Mouse (Mus musculus) thymus, adult 2 months (tissue): Measurements from ENCODE around the gene Rhbdf2. TPM values are rescaled to one million over a fixed set of nuclear protein-coding genes. Genes with fewer than 3 reads are reported as not detected.
"Not testable (repeated sequence)": the region's sequence is repeated elsewhere in the genome, so short reads cannot be mapped to it uniquely, and the experiment has no call there.

ENCODE experiments used
- DNase-seq: peaks from one replicate; pipeline ENCODE4 v3.0.0; 2021
- H3K27ac ChIP-seq: fragments of 200-500 bp; 2 replicates; pipeline ENCODE4 v1.5.1; 2012; ENCODE audit warnings: low read length, control low read depth; ENCODE audit not compliant: control insufficient read depth, insufficient read depth
- H3K27me3 ChIP-seq: fragments of 200-500 bp; 2 replicates; pipeline ENCODE4 v1.6.1; 2012; ENCODE audit warnings: mild to moderate bottlenecking, low read length, moderate library complexity, mixed read lengths; ENCODE audit not compliant: control insufficient read depth, insufficient read depth
- H3K36me3 ChIP-seq: fragments of 200-500 bp; 2 replicates; pipeline ENCODE4 v1.6.1; 2012; ENCODE audit warnings: mild to moderate bottlenecking, low read length, moderate library complexity; ENCODE audit not compliant: control insufficient read depth, insufficient read depth
- H3K4me1 ChIP-seq: fragments of 200-500 bp; replicated peaks from 2 replicates; pipeline ENCODE4 v1.6.1; 2012; ENCODE audit warnings: low read length; ENCODE audit not compliant: control insufficient read depth, insufficient read depth
- H3K4me3 ChIP-seq: fragments of 200-500 bp; 2 replicates; pipeline ENCODE4 v1.5.1; 2012; ENCODE audit warnings: mild to moderate bottlenecking, low read length, control low read depth, moderate library complexity; ENCODE audit not compliant: control insufficient read depth, insufficient read depth
- CTCF ChIP-seq: fragments of 200-500 bp; IDR thresholded peaks from 2 replicates; pipeline ENCODE4 v1.5.1; 2012; ENCODE audit warnings: mild to moderate bottlenecking, control low read depth, low read length, moderate library complexity, borderline replicate concordance; ENCODE audit not compliant: control insufficient read depth, poor library complexity, insufficient read depth; ENCODE audit errors: extremely low read depth
- POLR2A ChIP-seq: fragments of 200-500 bp; IDR thresholded peaks from 2 replicates; pipeline ENCODE4 v1.6.1; 2012; ENCODE audit warnings: mild to moderate bottlenecking, low read length, control low read depth, moderate library complexity; ENCODE audit not compliant: control insufficient read depth, poor library complexity, insufficient read depth; ENCODE audit errors: extremely low read depth
- WGBS: fragments of 180-500 bp; shearing (Covaris S2); methylation state at CpG from one replicate; pipeline ENCODE4 v1.1.7; 2018; 5-methylcytosine and 5-hydroxymethylcytosine counted together
- polyA plus RNA-seq: library from polyadenylated mRNA; depleted of rRNA; stranded (reverse); fragments of >200 nt; gene quantifications from 2 replicates; pipeline ENCODE4 v1.2.3, GENCODE M21; 2012

The Rhbdf2 gene
- polyA plus RNA-seq, 1 experiment: 44.4 TPM

DNA sequence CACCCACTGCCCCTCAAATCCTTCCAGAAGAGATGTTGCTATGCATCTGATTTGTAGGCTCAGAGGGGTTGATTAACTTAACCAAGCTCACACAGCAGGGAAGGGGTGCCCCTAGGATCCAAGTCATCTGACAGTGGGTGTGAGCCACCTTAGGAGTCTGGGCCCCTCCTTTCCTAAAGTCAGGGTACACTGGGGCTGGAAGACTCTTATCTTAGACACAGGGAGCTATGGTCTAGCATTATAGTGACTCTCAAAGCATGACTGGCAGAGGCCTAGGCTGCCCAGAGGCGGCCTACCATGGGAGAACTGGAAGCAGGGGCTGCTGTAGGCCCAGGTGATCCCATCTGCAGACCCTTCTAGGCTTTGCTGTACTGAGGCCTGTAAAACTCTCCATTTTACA, 14.3 kb downstream of the Rhbdf2 start:
- TF ChIP-seq POLR2A (no peak), CTCF (no peak)
- no peaks in the 10 kb centered on the region for H3K27me3 ChIP-seq
- 89% methylated on average over 1 of the region's 1 CpGs for WGBS
- no peak for DNase-seq
- no peaks in the 10 kb centered on the region for H3K36me3 ChIP-seq
- H3K27ac ChIP-seq: no peak overlapping the region
- no peak overlapping the region for H3K4me3 ChIP-seq
- H3K4me1 ChIP-seq: peaks cover 50% of the 10 kb centered on the region

DNA sequence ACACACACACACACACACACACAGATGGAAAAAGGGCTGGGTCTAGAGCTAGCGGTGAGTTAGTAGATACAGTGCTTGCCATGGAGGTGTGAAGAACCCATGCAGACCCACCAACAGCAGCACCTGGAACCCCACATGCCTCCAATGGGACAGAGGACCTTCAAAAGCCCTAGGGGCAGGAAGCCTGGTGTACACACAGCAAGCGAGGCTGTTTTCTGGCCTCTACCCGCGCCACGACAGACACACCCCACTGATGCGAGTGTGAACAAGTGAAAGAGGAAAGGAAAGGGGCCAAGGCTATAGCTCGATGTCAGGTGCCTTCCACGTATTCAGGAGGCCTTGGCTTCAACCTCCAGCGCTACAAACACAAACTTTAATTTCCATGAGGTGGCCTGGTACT, 14.9 kb downstream of the Rhbdf2 start:
- Histone ChIP-seq H3K4me3 (no peak overlapping the region), H3K4me1 (peaks cover 50% of the 10 kb centered on the region), H3K27me3 (no peaks in the 10 kb centered on the region), H3K27ac (no peak overlapping the region), H3K36me3 (no peaks in the 10 kb centered on the region)
- 70% methylated on average over 9 of the region's 9 CpGs for WGBS
- no peak for TF ChIP-seq CTCF
- TF ChIP-seq POLR2A: no peak
- DNase-seq: no peak

DNA sequence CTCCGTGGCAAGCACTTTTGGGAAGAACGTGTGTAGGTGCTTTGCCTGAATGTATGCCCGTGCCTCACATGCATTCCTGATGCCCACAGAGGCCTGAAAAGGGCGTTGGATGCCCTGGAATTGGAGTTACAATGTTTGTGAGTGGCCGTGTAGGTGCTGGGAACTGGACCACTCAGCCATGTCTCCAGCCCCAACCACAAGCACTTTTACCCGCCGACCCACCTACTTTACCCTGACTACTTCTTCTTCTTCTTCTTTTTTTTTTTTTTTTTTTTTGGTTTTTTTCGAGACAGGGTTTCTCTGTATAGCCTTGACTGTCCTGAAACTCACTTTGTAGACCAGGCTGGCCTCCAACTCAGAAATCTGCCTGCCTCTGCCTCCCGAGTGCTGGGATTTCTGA, 15.7 kb downstream of the Rhbdf2 start:
- DNase-seq, H3K27me3 ChIP-seq, H3K36me3 ChIP-seq, H3K4me3 ChIP-seq, H3K27ac ChIP-seq: not testable (repeated sequence)
- H3K4me1 ChIP-seq: peaks cover 51% of the 10 kb centered on the region
- 65% methylated on average over 9 of the region's 9 CpGs for WGBS

DNA sequence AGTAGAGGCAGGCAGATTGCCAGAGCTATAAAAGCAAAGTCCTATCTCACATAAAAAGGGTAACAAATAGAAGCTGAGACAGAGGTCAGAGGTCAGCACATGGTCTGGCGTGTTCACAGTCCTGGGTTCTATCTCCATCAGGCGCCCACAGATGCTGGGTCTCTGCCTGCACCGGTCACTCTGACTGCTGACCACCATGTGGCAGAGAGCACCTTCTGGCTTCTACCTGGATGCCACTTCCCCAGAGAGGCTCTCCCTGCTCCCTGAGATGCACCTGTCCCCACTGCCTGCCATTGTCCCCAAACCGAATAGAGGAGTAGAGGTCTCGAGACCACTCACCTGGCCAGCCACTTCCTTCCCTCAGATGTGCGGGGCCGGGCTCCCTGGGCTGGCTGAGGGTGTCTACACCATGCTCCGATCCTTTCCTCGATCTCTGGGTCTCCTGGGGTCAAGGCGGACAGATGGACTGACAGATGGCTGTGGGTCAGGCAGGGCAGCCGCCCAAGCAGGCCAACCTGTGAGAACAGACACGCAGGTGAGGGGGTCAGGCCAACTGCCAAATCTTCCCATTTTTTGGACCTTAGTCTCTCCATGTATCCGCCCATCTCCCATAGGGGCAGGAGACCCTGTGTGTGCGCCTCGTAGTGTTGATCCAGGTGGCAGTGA, 16.7 kb downstream of the Rhbdf2 start:
- 86% methylated on average over 15 of the region's 15 CpGs for WGBS

DNA sequence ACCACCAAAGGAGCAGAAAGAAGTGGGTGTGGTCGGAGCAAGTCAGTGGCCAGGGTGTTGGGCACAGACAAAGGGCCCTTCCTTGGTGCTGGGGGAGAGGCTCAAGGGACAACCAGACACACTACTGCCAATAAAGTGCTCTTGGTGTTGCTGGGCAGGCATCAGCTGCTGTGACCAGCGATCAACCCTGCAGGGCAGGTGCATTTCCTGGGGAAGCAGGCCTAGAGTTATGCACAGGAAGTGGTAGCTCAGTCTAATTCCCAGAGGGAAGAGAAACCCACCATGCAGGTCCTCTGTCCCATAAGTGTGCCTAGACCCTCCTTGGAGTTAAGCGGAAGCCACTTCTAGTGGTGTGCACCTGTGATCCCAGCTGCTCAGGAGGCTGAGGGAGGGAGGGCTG, 19.1 kb downstream of the Rhbdf2 start:
- WGBS: 28% methylated on average over 3 of the region's 3 CpGs
- TF ChIP-seq CTCF (no peak), POLR2A (no peak)
- H3K36me3 ChIP-seq: no peaks in the 10 kb centered on the region

More for the DNA sequence above, 16.7 kb downstream of the Rhbdf2 start:
- no peaks in the 10 kb centered on the region for H3K27me3 ChIP-seq
- H3K4me3 ChIP-seq: no peak overlapping the region
- no peak overlapping the region for H3K27ac ChIP-seq
- no peaks in the 10 kb centered on the region for H3K36me3 ChIP-seq
- no peak for TF ChIP-seq POLR2A
- no peak for TF ChIP-seq CTCF
- H3K4me1 ChIP-seq: peaks cover 44% of the 10 kb centered on the region
- no peak for DNase-seq

DNA sequence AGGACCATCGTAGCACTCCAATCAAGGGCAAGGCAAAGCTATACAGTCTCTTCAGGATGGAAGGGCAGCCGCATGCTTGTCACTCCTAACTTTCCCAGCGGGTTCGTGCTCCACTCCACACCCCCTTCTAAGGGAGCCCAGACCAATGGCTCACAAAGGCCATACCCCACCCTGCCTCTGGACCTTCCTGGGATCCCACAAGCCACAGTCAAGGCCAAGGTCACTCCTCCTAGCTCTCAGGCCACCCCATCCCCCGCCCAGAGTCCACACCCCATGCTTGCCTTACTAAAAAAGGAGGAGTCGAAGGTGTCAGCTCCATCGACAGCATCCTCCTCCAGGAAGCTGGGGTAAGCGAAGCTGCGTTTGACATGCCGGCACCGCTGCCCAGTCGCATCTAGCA, 22.7 kb downstream of the Rhbdf2 start:
- Histone ChIP-seq H3K4me1 (peaks cover 31% of the 10 kb centered on the region), H3K27ac (no peak overlapping the region), H3K4me3 (no peak overlapping the region), H3K27me3 (no peaks in the 10 kb centered on the region), H3K36me3 (no peaks in the 10 kb centered on the region)
- TF ChIP-seq POLR2A (no peak), CTCF (no peak)
- WGBS: 95% methylated on average over 12 of the region's 12 CpGs
- no peak for DNase-seq

More for the DNA sequence above, 19.1 kb downstream of the Rhbdf2 start:
- Histone ChIP-seq H3K4me3 (no peak overlapping the region), H3K4me1 (peaks cover 40% of the 10 kb centered on the region), H3K27me3 (no peaks in the 10 kb centered on the region), H3K27ac (0 out of 2 replicates have a peak overlapping the region, but pooled peaks have one; percentile 5)
- DNase-seq: peak; percentile 29

DNA sequence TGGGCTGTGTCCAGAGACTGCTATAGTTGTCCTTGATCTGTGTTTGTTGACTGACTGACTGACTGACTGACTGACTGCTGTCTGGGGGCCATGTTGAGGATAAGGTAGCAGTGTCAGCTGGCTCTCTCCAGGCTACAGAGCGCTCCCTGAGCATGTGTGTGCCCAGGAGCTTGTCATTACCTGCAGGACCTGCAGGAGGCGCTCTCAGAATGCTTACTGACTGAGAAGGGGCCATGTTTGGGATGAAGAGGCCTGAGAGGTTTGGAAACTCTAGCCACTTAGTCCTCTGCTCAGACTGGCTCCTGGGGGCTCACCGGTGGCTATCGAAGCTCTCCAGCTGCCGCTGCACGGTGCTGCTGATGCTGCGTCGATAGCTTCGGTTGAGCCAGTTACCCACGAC, 23.5 kb downstream of the Rhbdf2 start:
- H3K36me3 ChIP-seq: no peaks in the 10 kb centered on the region
- 94% methylated on average over 10 of the region's 10 CpGs for WGBS

More for the DNA sequence above, 23.5 kb downstream of the Rhbdf2 start:
- peaks cover 25% of the 10 kb centered on the region for H3K4me1 ChIP-seq
- H3K4me3 ChIP-seq: no peak overlapping the region
- TF ChIP-seq CTCF (no peak), POLR2A (no peak)
- H3K27me3 ChIP-seq: no peaks in the 10 kb centered on the region
- H3K27ac ChIP-seq: no peak overlapping the region
- DNase-seq: no peak
